Mouse (Mus musculus) C2C12 (cell line): ENCODE data around the gene Ephb6.

ENCODE experiments used
- CTCF ChIP-seq: IDR thresholded peaks from one replicate; pipeline ENCODE4 v1.5.1; 2011; ENCODE audit not compliant: control insufficient read depth, insufficient read depth, insufficient read length
- FOSL1 ChIP-seq: IDR thresholded peaks from one replicate; pipeline ENCODE4 v1.8.0; 2011; ENCODE audit warnings: mild to moderate bottlenecking, low read length; ENCODE audit not compliant: poor library complexity, insufficient read depth, severe bottlenecking
- USF1 ChIP-seq: IDR thresholded peaks from one replicate; pipeline ENCODE4 v1.6.1; 2011; ENCODE audit warnings: low read depth, mild to moderate bottlenecking, control low read depth, moderate library complexity

DNA sequence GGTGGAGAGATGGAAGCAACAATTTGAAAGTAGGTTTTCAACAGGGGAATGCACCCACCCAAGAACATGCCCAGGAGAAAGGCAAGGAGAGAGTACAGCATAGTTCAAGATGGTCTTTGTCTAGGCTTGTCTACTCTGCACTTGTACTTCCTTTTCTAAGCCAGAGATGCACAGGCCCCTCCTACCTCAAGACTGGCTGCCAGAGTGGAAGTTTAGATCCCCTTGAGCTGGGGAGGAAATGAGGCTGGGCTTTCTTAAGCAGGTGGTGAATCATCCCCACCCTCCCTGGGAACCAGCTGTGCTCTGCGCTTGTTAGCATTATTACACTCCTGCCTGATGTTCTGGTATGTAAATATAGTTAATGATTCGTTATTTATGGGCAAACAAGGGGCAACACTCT, 47.0 kb upstream of the Ephb6 start:
- TF ChIP-seq CTCF (no peak), USF1 (no peak), FOSL1 (no peak)
